Mouse (Mus musculus): Measurements from ENCODE around the gene Ppfibp2. TPM values are rescaled to one million over a fixed set of nuclear protein-coding genes. Genes with fewer than 3 reads are reported as not detected.

Gene Ppfibp2
- polyA plus RNA-seq, 1 experiment, result 11.7 TPM

- H3K4me1 ChIP-seq (ENCODE audit: control insufficient read depth, insufficient read depth, low read length), result peaks cover 1% of the 10 kb centered on the region
- H3K27me3 ChIP-seq (ENCODE audit: control insufficient read depth, insufficient read depth, low read length, poor library complexity, severe bottlenecking), result no peaks in the 10 kb centered on the region
- H3K4me3 ChIP-seq (ENCODE audit: low read depth, low read length), result no peak overlapping the region
- H3K36me3 ChIP-seq (ENCODE audit: control insufficient read depth, insufficient read depth, low read length, poor library complexity, severe bottlenecking), result no peaks in the 10 kb centered on the region
- peak overlapping the region; percentile 71 for H3K27ac ChIP-seq (ENCODE audit: insufficient read depth, low read length)
- H3K9me3 ChIP-seq (replicated peaks; ENCODE audit: control insufficient read depth, insufficient read depth, low read length, poor library complexity, severe bottlenecking), result peaks cover 11% of the 10 kb centered on the region
- no peak for TF ChIP-seq POLR2A (IDR thresholded peaks at IDR 0.05; ENCODE audit: insufficient read depth, low read length)
- H3K9ac ChIP-seq (ENCODE audit: low read depth, poor library complexity, severe bottlenecking), result no peak overlapping the region
These were observed 175.8 kb downstream of the Ppfibp2 start for GRCm38 (mm10) chr7:107770812-107771211.

- TF ChIP-seq CTCF (IDR thresholded peaks at IDR 0.05; ENCODE audit: low read depth, low read length) (no peak), POLR2A (IDR thresholded peaks at IDR 0.05; ENCODE audit: insufficient read depth, low read length) (no peak), EP300 (IDR thresholded peaks at IDR 0.05; ENCODE audit: insufficient read depth, low read depth, low read length) (no peak)
- Histone ChIP-seq H3K36me3 (ENCODE audit: control insufficient read depth, insufficient read depth, low read length, poor library complexity, severe bottlenecking) (no peaks in the 10 kb centered on the region), H3K27me3 (ENCODE audit: control insufficient read depth, insufficient read depth, low read length, poor library complexity, severe bottlenecking) (no peaks in the 10 kb centered on the region; the same call in 1 of the 2 replicates), H3K9me3 (replicated peaks; ENCODE audit: control insufficient read depth, insufficient read depth, low read length, poor library complexity, severe bottlenecking) (no peaks in the 10 kb centered on the region), H3K4me1 (ENCODE audit: control insufficient read depth, insufficient read depth, low read length) (no peaks in the 10 kb centered on the region), H3K27ac (ENCODE audit: insufficient read depth, low read length) (no peak overlapping the region), H3K4me3 (ENCODE audit: low read depth, low read length) (no peak overlapping the region), H3K9ac (ENCODE audit: low read depth, poor library complexity, severe bottlenecking) (no peak overlapping the region)
These were observed 183.2 kb downstream of the Ppfibp2 start for GRCm38 (mm10) chr7:107778216-107778615.

GRCm38 (mm10) chr7:107779611-107780010, 184.6 kb downstream of the Ppfibp2 start:
- no peak overlapping the region for H3K9ac ChIP-seq (ENCODE audit: low read depth, poor library complexity, severe bottlenecking)
- H3K4me1 ChIP-seq (ENCODE audit: control insufficient read depth, insufficient read depth, low read length), result no peaks in the 10 kb centered on the region
- H3K27me3 ChIP-seq (ENCODE audit: control insufficient read depth, insufficient read depth, low read length, poor library complexity, severe bottlenecking), result no peaks in the 10 kb centered on the region; the same call in 1 of the 2 replicates
- no peaks in the 10 kb centered on the region for H3K36me3 ChIP-seq (ENCODE audit: control insufficient read depth, insufficient read depth, low read length, poor library complexity, severe bottlenecking)
- no peak overlapping the region for H3K4me3 ChIP-seq (ENCODE audit: low read depth, low read length)
- no peaks in the 10 kb centered on the region for H3K9me3 ChIP-seq (replicated peaks; ENCODE audit: control insufficient read depth, insufficient read depth, low read length, poor library complexity, severe bottlenecking)
- no peak overlapping the region for H3K27ac ChIP-seq (ENCODE audit: insufficient read depth, low read length)
- TF ChIP-seq CTCF (IDR thresholded peaks at IDR 0.05; ENCODE audit: low read depth, low read length), result peak; percentile 2
- no peak for TF ChIP-seq POLR2A (IDR thresholded peaks at IDR 0.05; ENCODE audit: insufficient read depth, low read length)
- no peak for TF ChIP-seq EP300 (IDR thresholded peaks at IDR 0.05; ENCODE audit: insufficient read depth, low read depth, low read length)

- no peaks in the 10 kb centered on the region for H3K9me3 ChIP-seq (replicated peaks; ENCODE audit: control insufficient read depth, insufficient read depth, low read length, poor library complexity, severe bottlenecking)
- TF ChIP-seq CTCF (IDR thresholded peaks at IDR 0.05; ENCODE audit: low read depth, low read length), result no peak
- no peak for TF ChIP-seq POLR2A (IDR thresholded peaks at IDR 0.05; ENCODE audit: insufficient read depth, low read length)
- no peak for TF ChIP-seq EP300 (IDR thresholded peaks at IDR 0.05; ENCODE audit: insufficient read depth, low read depth, low read length)
These were observed 193.1 kb downstream of the Ppfibp2 start for GRCm38 (mm10) chr7:107787977-107788620.

GRCm38 (mm10) chr7:107796500-107796899, 201.5 kb downstream of the Ppfibp2 start:
- TF ChIP-seq CTCF (IDR thresholded peaks at IDR 0.05; ENCODE audit: low read depth, low read length) (no peak), EP300 (IDR thresholded peaks at IDR 0.05; ENCODE audit: insufficient read depth, low read depth, low read length) (no peak), POLR2A (IDR thresholded peaks at IDR 0.05; ENCODE audit: insufficient read depth, low read length) (no peak)
- Histone ChIP-seq H3K9me3 (replicated peaks; ENCODE audit: control insufficient read depth, insufficient read depth, low read length, poor library complexity, severe bottlenecking) (no peaks in the 10 kb centered on the region), H3K36me3 (ENCODE audit: control insufficient read depth, insufficient read depth, low read length, poor library complexity, severe bottlenecking) (no peaks in the 10 kb centered on the region), H3K27me3 (ENCODE audit: control insufficient read depth, insufficient read depth, low read length, poor library complexity, severe bottlenecking) (no peaks in the 10 kb centered on the region), H3K4me3 (ENCODE audit: low read depth, low read length) (no peak overlapping the region), H3K4me1 (ENCODE audit: control insufficient read depth, insufficient read depth, low read length) (no peaks in the 10 kb centered on the region), H3K9ac (ENCODE audit: low read depth, poor library complexity, severe bottlenecking) (no peak overlapping the region), H3K27ac (ENCODE audit: insufficient read depth, low read length) (no peak overlapping the region)

More at GRCm38 (mm10) chr7:107787977-107788620, 193.1 kb downstream of the Ppfibp2 start:
- no peaks in the 10 kb centered on the region for H3K27me3 ChIP-seq (ENCODE audit: control insufficient read depth, insufficient read depth, low read length, poor library complexity, severe bottlenecking)
- H3K9ac ChIP-seq (ENCODE audit: low read depth, poor library complexity, severe bottlenecking), result no peak overlapping the region
- H3K4me3 ChIP-seq (ENCODE audit: low read depth, low read length), result no peak overlapping the region
- no peaks in the 10 kb centered on the region for H3K4me1 ChIP-seq (ENCODE audit: control insufficient read depth, insufficient read depth, low read length)
- H3K36me3 ChIP-seq (ENCODE audit: control insufficient read depth, insufficient read depth, low read length, poor library complexity, severe bottlenecking), result no peaks in the 10 kb centered on the region
- H3K27ac ChIP-seq (ENCODE audit: insufficient read depth, low read length), result no peak overlapping the region

Other genes with a start within 250 kb of the Ppfibp2 start
- 20.6 and 22.3 TPM in 2 replicates for gene Syt9, start 224.5 kb upstream of the Ppfibp2 start, polyA plus RNA-seq (2011; ENCODE audit: insufficient read depth, insufficient read length, low read depth, missing spikeins)
- gene Olfml1, start 27.8 kb upstream of the Ppfibp2 start, polyA plus RNA-seq (2011; ENCODE audit: insufficient read depth, insufficient read length, low read depth, missing spikeins), result 1.5 and 3.0 TPM in 2 replicates
- not detected in 2 replicates for gene 5330417H12Rik, start 30.0 kb downstream of the Ppfibp2 start, polyA plus RNA-seq (2011; ENCODE audit: insufficient read depth, insufficient read length, low read depth, missing spikeins)
- 0.63 and 1.9 TPM in 2 replicates for gene Cyb5r2, start 162.8 kb downstream of the Ppfibp2 start, polyA plus RNA-seq (2011; ENCODE audit: insufficient read depth, insufficient read length, low read depth, missing spikeins)
- gene Ovch2, start 206.0 kb downstream of the Ppfibp2 start, polyA plus RNA-seq (2011; ENCODE audit: insufficient read depth, insufficient read length, low read depth, missing spikeins), result not detected in 2 replicates
- gene Olfr467, start 217.1 kb downstream of the Ppfibp2 start, polyA plus RNA-seq (2011; ENCODE audit: insufficient read depth, insufficient read length, low read depth, missing spikeins), result not detected in 2 replicates
- gene Olfr469, start 230.3 kb downstream of the Ppfibp2 start, polyA plus RNA-seq (2011; ENCODE audit: insufficient read depth, insufficient read length, low read depth, missing spikeins), result not detected in 2 replicates